Mouse (Mus musculus) retina, adult 2 months (tissue): ENCODE results near the gene Nxnl2.
A peak's percentile ranks its signal among the peaks of the same experiment; 100 is the strongest.

ENCODE experiments used
- DNase-seq: peaks from one replicate; pipeline ENCODE4 v3.0.0-alpha.2; 2012; ENCODE audit warnings: low read depth, low spot score

Gene Nxnl2

GRCm38 (mm10) chr13:51170691-51171680 lies at the start of gene Nxnl2:
Nxnl2 (plus strand) TSS chr13:51171022.
- peak; percentile 76 for DNase-seq

DNA sequence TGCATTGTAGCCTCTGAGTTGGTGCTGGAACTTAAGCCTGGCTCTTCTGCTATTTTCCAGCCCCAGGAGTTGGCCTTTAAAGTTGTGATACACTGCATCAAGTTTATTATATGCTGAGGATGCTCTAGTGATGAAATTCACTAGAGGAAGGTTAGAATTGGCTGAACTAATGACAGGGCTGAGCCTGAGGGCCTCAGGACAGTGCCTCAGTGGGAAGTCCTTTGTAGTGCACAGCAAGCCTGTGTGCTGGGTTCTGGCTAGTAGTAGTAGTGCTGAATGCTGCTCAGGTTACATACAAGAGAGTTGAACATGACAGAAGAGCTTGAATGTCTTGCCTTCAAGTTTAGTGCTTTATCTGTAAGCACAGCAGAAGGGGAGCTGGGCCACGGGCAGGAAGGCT lies 48.9 kb upstream of the Nxnl2 start:
- no peak for DNase-seq

DNA sequence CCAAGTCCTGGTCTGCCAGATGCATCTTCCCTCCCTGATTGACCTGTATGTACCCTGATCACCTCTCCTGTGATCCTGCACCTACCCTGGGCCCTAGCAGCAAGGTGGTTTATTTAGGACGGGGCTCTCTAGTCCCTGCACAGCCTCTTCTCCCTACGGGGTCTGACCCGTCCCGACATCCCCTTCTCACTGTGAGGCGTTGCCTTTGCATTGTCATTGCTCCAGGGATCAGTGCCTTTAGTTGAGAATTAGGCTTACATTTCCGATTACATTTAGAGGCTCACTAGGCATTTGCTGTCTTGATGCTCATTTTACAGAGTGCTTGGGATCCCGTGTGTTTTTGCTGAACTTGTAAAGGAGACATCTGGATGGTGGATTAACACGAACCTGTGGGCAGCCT lies 48.1 kb upstream of the Nxnl2 start:
- no peak for DNase-seq

DNA sequence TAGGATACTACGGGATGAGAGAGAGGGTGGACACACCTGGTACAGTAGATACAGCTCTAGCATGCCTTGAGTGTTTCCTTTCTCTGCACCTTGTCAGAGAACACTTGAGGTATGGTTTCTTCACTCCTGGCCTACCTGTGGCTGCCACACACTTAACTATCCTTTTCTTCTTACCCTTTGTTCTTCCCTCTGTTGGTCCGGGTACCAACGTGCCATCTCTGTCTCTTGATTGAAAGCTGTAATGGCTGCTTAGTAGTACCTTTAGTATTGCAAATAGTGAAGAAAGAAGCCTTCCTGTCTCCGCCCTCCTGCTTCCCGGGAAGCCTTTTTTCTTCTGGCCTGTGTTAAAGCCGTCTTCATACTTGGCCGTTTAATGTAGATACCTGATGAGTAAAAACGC lies 45.5 kb upstream of the Nxnl2 start:
- no peak for DNase-seq

DNA sequence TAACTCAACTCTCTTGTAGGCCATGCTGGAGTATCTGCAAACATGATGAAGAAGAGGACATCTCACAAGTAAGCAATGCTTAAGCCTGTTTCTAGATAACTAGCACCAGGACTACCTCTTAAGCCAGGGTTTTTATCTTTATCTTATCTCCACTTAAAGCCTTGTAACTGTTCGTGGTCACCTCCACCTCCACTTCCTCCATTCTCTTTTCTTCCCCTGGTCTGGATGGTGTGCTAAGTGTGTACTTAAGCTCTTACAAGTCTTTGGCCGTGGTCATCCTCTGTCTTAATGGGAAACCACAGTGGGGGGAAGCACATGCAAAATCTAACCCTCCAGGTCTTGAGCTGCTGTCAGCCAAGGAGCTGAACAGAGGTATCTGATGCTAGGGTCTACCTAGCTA lies 42.9 kb upstream of the Nxnl2 start:
- no peak for DNase-seq

- no peak for DNase-seq
Observed at GRCm38 (mm10) chr13:51128417-51128816, 42.4 kb upstream of the Nxnl2 start.

DNA sequence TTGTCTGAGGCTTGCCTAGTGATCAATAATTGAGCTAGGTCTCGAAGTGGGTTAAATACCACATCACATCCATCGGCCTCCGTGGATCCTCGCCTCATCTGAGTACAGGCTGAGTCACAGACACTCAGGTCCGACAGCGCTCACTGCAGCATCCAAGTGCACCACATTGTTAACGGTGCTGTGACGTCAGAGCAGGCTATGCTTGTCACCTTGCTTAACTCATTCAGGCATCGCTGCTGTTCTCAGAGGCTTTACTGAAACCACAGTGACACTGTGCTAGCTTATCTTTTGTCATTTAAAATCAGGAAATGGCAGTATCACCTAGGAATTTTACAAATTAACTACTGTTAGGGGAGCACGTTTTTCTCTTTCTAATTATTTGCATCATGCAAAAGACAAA lies 39.6 kb upstream of the Nxnl2 start:
- no peak for DNase-seq

DNA sequence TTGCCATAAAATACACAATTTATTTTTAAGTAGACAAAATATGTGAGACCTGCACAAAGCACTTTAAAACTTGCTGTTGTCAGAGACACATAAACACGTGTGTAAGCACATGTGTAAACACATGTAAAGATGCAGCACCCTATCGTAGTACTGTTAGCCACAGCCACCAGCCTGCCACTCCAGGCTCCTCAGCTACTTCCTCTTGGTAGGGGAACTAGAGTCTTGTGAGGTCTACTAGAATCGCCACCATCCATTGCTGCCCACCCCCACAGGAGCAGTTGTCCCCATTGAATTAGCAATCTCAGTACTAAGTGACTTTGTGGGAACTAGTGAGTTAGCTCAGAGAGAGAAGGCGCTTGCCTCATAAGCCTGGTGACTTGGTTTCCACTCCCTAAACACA lies 34.5 kb upstream of the Nxnl2 start:
- DNase-seq = no peak

DNA sequence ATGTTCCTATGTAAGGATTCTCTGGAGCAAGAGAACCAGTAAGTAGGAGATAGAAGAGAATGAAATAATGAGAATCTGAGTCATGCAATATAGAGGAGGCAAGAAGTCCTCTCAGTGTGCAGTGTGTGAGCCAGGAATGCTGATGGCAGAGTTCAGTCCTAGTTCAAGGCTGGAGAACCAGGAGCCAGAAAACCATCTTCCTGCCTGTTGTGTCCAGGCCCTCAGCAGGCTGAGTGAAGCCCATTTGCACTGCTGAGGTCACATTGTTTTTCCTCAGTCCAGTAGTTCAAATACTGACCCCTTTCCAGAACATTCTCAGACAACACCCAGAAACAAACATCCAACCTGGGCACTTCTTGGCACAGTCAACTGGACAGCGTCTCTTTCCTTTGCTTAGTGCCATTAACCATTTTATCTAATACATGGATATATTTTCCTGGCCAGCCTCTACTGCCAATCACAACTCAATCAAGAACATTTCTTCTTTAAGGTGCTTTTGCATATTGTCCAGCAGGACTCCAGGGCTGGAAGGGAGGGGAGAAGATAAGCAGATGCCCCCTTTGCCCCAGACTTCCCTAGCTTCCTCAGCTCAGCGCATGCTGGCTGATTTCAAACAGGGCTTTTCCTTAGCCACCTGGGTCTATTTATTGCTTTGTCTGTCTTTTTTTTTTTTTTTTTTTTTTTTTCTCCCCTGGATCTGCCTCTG lies 33.7 kb upstream of the Nxnl2 start:
- no peak for DNase-seq

DNA sequence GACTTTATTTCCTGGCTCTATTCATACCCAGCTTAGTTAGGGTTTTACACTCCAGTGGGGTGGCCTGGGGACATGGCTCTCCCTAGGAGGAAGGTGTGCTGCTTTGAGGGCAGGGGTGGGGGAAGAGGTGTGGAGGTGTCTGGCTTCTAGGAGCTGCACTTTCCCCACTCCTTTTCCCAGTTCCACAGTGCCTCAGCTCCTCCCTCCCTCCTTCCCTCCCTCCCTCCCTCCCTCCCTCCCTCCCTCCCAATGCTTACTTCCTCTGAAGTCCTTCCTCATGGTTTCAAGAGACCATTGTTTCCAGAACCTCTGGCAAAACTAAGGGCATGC lies 33.2 kb upstream of the Nxnl2 start:
- DNase-seq = no peak

GRCm38 (mm10) chr13:51147106-51147505 lies 23.7 kb upstream of the Nxnl2 start:
- no peak for DNase-seq

GRCm38 (mm10) chr13:51152966-51153669 lies 17.7 kb upstream of the Nxnl2 start:
- no peak for DNase-seq

DNA sequence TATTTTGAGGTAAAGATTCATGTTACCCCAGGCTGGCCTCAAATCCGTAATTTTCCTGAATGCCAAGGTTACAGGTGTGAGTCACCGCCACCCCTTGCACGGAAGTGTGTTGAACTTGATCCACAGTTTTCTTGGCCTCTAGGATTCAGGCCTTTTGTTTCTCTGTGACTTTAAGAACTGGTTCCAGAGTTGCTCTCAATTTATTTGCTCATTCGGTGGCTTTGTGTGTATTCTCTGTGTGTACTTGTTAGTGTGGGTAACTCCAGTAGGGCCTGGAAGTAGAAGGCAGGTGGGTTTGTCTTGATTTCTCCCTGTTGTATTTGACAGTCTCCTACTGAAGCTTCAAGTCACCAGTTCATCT lies 17.2 kb upstream of the Nxnl2 start:
- no peak for DNase-seq

DNA sequence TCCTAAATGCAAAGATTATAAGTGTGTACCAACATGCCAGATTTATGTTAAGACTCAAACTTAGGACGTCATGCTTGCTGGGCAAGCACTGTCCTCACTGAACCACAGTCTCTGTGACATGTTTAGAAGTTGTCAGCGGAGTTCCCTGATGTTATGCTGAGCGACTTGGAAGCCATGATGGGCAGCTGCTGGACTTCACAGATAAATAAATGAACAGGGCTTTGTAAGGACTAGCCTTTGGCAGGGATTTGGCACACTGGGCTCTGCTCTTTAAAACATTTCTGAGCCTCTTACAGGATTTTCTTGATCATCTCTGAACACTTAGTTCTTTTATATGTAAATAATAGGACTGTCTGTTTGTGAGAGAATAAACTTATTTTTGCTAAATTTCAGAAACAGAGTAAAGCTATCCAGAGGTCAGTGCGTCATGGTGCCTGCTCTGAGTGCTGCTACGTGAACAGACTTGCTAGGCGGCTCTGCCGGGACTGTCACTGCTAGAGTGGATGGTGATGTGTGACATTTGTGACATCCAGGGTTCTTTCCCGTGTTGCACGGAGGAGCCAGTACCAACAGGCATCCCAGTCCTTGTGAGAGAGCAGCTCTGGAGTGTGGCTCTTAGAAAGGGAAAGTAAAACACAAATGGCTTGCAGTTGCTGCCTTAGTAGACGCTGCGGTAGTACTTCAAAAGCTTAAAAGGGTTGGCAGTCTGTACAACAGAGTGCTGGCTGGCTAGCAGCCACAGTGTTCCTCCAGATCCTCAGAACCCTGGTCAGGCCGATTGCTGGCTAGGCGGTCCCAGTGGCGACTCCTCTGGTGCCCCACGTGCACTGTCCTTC lies 15.4 kb upstream of the Nxnl2 start:
- DNase-seq = no peak

DNA sequence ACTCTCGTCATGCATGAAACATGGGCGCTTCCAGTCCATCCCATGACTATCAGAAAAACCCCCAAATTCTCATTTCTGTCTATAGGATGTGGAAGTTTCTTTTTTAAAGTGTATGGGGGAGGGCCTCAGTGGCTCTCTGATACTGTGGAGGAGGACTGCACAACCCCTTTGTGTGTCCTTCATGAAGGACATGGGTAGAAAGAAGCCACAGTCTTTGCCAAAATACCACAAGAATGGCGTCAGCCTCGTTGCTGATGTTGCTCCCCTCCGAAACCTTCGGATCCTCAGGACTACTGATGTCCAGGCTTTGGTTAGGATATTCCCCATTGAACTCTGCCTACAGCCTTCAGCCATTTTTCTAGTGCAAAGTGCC lies 14.8 kb upstream of the Nxnl2 start:
- DNase-seq = no peak

DNA sequence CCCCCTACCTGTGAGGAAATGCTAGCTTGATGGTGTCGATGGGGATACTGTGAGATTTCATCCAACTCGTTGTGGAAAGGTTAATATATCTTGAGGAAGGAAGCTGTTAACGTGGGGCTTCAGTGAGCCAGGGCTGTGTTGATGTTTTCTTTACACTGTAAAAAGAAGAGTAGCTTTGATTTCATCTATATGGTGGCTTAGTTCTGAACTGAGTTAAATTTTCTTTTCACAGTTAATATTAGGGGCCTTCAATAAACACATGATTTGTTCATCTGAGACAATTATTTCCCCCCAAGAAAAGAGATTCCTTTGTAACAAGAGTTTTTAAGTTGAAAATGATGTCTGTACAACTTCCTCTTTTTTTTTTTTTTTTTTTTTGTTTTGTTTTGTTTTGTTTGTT lies 13.5 kb upstream of the Nxnl2 start:
- DNase-seq = no peak

DNA sequence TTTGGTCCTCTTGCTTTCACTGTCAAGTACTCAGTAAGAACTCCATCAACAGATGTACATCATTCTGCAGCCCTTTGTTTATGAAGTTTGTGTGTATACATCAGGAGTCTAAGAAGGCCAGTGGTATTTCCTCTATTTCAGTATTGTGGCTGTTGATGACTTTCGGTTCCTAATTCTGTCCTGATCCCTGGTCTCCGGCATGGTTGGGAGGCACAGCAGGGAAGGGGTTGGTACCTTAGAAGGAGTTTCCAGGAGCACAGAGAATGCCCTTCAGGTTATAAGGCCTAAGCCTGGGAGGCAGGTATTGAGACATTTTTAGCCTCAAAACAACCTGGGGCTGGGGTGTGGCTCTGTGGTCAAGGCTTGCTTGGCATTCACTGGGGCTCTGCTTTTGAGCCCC lies 9.2 kb upstream of the Nxnl2 start:
- no peak for DNase-seq

DNA sequence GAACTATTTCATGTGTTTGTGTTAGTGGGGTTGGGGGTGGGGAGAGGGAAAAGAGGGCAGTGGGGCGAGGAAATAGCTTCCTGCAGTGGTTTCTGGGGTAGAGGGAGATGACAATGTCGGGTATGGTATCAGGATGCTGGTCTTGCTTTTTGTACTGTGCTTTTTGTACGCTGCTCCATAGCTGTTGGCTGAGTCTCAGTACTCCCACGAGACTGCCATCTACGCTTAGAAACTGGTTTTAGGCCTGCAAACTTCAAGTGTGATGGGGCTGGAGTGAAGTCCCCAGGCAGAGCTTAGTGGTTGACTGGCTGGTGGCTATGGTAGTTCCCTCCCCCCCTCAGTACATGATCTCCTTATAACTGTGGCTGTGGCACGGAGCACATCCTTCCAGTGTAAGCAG lies 8.6 kb upstream of the Nxnl2 start:
- DNase-seq = no peak

DNA sequence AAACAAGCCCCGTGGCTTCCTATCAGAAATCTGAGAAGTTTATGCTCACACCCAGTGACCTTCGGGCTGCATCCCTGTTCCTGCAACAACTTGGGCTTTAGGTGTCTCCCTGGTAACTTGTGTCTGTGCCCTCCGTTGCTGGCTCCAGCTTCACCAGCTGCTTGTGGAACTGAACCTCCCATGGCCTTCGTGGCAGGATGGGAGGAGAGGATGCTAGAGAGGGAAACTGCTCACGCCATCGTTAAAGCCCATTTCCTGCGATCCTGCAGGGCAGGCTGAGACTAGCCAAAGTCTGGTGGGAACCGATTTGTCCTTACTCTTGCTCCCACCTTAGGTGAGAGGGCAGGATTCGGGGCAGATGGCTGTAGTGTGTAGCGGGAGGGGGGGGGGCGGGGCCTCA lies 4.1 kb upstream of the Nxnl2 start:
- no peak for DNase-seq

DNA sequence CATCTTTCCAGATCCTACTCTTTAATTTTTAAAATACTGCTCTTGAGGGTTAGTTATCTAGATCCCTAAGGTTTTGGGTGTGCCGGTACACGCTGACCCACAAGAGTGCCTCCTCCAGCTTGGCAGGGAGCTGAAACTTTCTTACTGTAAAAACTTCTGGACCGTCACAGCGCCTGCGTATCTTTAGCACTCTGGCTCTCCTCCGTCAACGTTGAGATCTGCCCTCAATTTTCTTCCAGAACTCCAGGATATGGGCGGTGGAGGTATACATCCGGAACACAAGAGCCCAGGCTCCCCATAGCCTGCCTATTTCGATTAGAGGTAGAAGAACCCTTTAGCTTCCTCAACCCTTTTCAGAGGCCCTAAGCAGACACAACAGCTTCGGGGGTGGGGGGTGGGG lies 607 bp upstream of the Nxnl2 start:
- no peak for DNase-seq

DNA sequence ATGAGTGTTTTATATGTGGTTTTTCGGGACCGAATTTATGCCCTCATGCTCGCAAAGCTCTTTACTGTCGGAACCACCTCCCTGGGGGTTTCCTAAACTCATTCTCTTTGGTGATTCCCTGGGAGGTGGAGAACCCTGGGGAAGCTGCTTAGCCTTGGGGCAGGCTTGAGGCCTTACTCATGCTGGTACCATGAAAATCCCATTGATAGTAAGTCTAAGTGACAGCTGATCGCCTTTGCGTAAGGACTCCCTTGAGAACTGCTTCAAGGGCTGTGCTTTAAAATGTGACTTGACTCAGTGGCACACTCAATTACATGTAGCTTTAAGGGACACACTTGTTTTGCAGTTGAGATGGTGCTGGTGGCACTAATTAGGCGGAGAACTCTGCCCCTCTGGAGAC lies 1.8 kb downstream of the Nxnl2 start:
- DNase-seq = peak; percentile 72

DNA sequence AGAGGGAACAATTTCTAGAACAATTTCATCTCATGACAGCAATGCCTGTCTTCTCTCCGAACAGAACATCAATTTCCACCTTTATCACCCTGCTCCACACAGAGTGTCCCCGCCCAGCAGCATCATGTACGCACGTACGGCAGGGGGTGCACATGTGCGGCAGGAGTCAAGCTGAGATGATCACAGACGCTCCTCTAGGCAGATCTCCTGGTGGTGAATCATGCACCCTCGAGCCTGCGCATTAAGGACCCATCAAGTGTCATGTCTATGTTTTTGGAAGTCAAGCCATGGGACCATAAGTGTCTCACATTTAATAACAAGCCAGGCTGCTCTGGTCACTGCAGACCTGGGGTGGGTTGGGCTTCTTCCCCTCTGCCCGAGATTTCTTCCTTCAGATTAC lies 8.1 kb downstream of the Nxnl2 start:
- DNase-seq = no peak
